Mouse (Mus musculus) CH12.LX (cell line): Measurements from ENCODE around the gene Fhit.

Experiments used
- CHD2 ChIP-seq: IDR thresholded peaks from 2 replicates; pipeline ENCODE4 v1.6.1; 2011; ENCODE audit warnings: low read length, improper control_type of control experiment
- CTCF ChIP-seq, 2 experiments: IDR thresholded peaks in 1 of 2; conservative IDR thresholded peaks in 1 of 2; 2 replicates each; pipeline ENCODE4 v1.5.1; 2011 to 2012; ENCODE audit warnings: low read depth in 2 of 2, low read length in 2 of 2, improper control_type of control experiment in 1 of 2, inconsistent platforms in 1 of 2, mild to moderate bottlenecking in 1 of 2, moderate library complexity in 1 of 2
- EP300 ChIP-seq: IDR thresholded peaks from 2 replicates; pipeline ENCODE4 v1.6.1; 2011; ENCODE audit warnings: low read length, improper control_type of control experiment
- HCFC1 ChIP-seq: IDR thresholded peaks from 2 replicates; pipeline ENCODE4 v1.6.1; 2012; ENCODE audit warnings: low read depth, mild to moderate bottlenecking, inconsistent platforms, low read length, improper control_type of control experiment
- JUN ChIP-seq: IDR thresholded peaks from 2 replicates; pipeline ENCODE4 v1.6.1; 2011; ENCODE audit warnings: low read depth, mild to moderate bottlenecking, low read length, improper control_type of control experiment, moderate library complexity; ENCODE audit not compliant: insufficient read depth
- POLR2A ChIP-seq: IDR thresholded peaks from 2 replicates; pipeline ENCODE4 v1.6.1; 2011; ENCODE audit warnings: low read depth, mild to moderate bottlenecking, improper control_type of control experiment, low read length
- SIN3A ChIP-seq: IDR thresholded peaks from 2 replicates; pipeline ENCODE4 v1.6.1; 2012; ENCODE audit warnings: low read length, improper control_type of control experiment, inconsistent platforms
- USF2 ChIP-seq: conservative IDR thresholded peaks from 2 replicates; pipeline ENCODE4 v1.6.1; 2011; ENCODE audit warnings: low read depth, low read length, improper control_type of control experiment

DNA sequence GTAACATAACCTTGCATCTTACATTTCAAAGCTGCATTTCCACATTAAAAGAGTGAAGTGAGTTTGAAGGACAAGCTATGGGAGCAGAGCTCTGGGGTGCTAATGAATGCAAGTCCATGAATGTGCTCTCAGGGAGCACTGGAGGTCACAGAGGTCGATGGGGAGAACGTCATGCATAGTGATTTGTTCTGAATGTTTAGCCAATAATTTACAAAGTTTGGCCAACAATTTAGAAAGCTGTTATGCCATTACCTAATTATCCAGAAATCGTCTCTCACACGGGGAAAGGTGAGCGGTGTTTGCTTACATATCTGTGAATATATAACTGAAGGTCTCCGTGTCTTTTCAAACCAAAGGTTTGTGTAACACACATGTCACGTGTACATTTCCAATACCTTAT, 2.8 kb downstream of the Fhit start:
- TF ChIP-seq EP300 (no peak), POLR2A (no peak), HCFC1 (no peak), CTCF (conservative IDR thresholded peaks at IDR 0.05 in 1 of 2, IDR thresholded peaks at IDR 0.05 in 1 of 2; ENCODE audit: low read depth in 2 of 2, low read length in 2 of 2) (no peak), JUN (no peak), SIN3A (no peak), USF2 (no peak), CHD2 (no peak)
